Mouse (Mus musculus) forebrain, postnatal 0 days (tissue): ENCODE results near the gene Opn1sw. TPM values are rescaled to one million over a fixed set of nuclear protein-coding genes. Genes with fewer than 3 reads are reported as not detected.
A peak's percentile ranks its signal among the peaks of the same experiment; 100 is the strongest.
"Not testable (repeated sequence)": the region's sequence is repeated elsewhere in the genome, so short reads cannot be mapped to it uniquely, and the experiment has no call there.

Experiments used
- ATAC-seq: fragments of 200-750 bp; cut with Nextera tagmentation; 2 replicates; pipeline ENCODE4 v1.8.0; 2017; ENCODE audit warnings: mild to moderate bottlenecking, moderate library complexity
- DNase-seq: peaks from one replicate; pipeline ENCODE4 v3.0.0-alpha.2; 2015
- H3K27ac ChIP-seq: fragments of 300-500 bp; sonication (generic); 2 replicates; pipeline ENCODE4 v1.5.1; 2014; ENCODE audit warnings: low read depth, mild to moderate bottlenecking, antibody characterized with exemption, low read length, moderate library complexity, mixed read lengths
- H3K27me3 ChIP-seq: fragments of 300-500 bp; sonication (generic); 2 replicates; pipeline ENCODE4 v1.6.1; 2014; ENCODE audit warnings: mild to moderate bottlenecking, low read length, mixed read lengths; ENCODE audit not compliant: insufficient read depth
- H3K36me3 ChIP-seq: fragments of 300-500 bp; sonication (generic); 2 replicates; pipeline ENCODE4 v1.6.1; 2014; ENCODE audit warnings: mild to moderate bottlenecking, moderate library complexity; ENCODE audit not compliant: insufficient read depth
- H3K4me1 ChIP-seq: fragments of 300-500 bp; sonication (generic); 2 replicates; pipeline ENCODE4 v1.6.1; 2014; ENCODE audit warnings: antibody characterized with exemption; ENCODE audit not compliant: insufficient read depth
- H3K4me2 ChIP-seq: fragments of 300-500 bp; sonication (generic); 2 replicates; pipeline ENCODE4 v1.6.1; 2014; ENCODE audit warnings: low read depth, mild to moderate bottlenecking, moderate library complexity
- H3K4me3 ChIP-seq: fragments of 300-500 bp; sonication (generic); 2 replicates; pipeline ENCODE4 v1.5.1; 2014; ENCODE audit warnings: low read depth, low read length, mixed read lengths
- H3K9ac ChIP-seq: fragments of 300-500 bp; sonication (generic); 2 replicates; pipeline ENCODE4 v1.6.1; 2014; ENCODE audit warnings: mild to moderate bottlenecking
- H3K9me3 ChIP-seq: fragments of 300-500 bp; sonication (generic); 2 replicates; pipeline ENCODE4 v1.6.1; 2016; ENCODE audit warnings: low read length
- CTCF ChIP-seq: sonication (generic); IDR thresholded peaks from 2 replicates; pipeline ENCODE4 v1.5.1; 2016; ENCODE audit warnings: antibody characterized with exemption, control low read depth, low read depth
- WGBS: fragments of 180-500 bp; shearing (Covaris S2); extraction: QIAGEN DNeasy Blood & Tissue Kit; methylation state at CpG from one replicate; pipeline ENCODE4 v1.1.7; 2014; 5-methylcytosine and 5-hydroxymethylcytosine counted together
- polyA plus RNA-seq: library from polyadenylated mRNA; unstranded; fragments of >200 nt; fragmentation: Nextera tagmentation; extraction: Ambion mirVana; gene quantifications from 2 replicates; pipeline ENCODE4 v1.2.1, GENCODE M21; 2015
- total RNA-seq: library from RNA; depleted of rRNA; stranded (reverse); fragments of >200 nt; gene quantifications from 2 replicates; pipeline ENCODE4 v1.2.3, GENCODE M21; 2014

Gene Opn1sw
- total and polyA plus RNA-seq, 2 experiments from 2014 or later, result 0.45 to 7.0 TPM

- ATAC-seq (peak; percentile 32), DNase-seq (no peak)
- peak overlapping the region; percentile 72 for H3K9ac ChIP-seq
- peak overlapping the region; percentile 88 for H3K4me2 ChIP-seq
- no peaks in the 10 kb centered on the region for H3K36me3 ChIP-seq
- peaks cover 5% of the 10 kb centered on the region; the same call in 1 of the 2 replicates for H3K4me1 ChIP-seq
- peak overlapping the region; percentile 76 for H3K27ac ChIP-seq
- peak overlapping the region; percentile 67 for H3K4me3 ChIP-seq
- H3K27me3 ChIP-seq, result no peaks in the 10 kb centered on the region
- H3K9me3 ChIP-seq, result no peaks in the 10 kb centered on the region
- no peak for TF ChIP-seq CTCF
- 2% methylated on average over 24 of the region's 24 CpGs for WGBS
Measured at GRCm38 (mm10) chr6:29396714-29397540, 8.7 kb upstream of the Opn1sw start.

- no peaks in the 10 kb centered on the region for H3K27me3 ChIP-seq
- peak within 1 kb of the TSS; percentile 76 for H3K27ac ChIP-seq
- 2% methylated on average over 46 of the region's 49 CpGs for WGBS
- H3K4me2 ChIP-seq, result peak within 1 kb of the TSS; percentile 88
- DNase-seq (peak; percentile 70), ATAC-seq (peak; percentile 90)
- peak within 1 kb of the TSS; percentile 67 for H3K4me3 ChIP-seq
- no peaks in the 10 kb centered on the region for H3K9me3 ChIP-seq
- peaks cover 5% of the 10 kb centered on the region; the same call in 1 of the 2 replicates for H3K4me1 ChIP-seq
- peak within 1 kb of the TSS; percentile 72 for H3K9ac ChIP-seq
- H3K36me3 ChIP-seq, result no peaks in the 10 kb centered on the region
- no peak for TF ChIP-seq CTCF
Measured at GRCm38 (mm10) chr6:29395910-29396713, 7.8 kb upstream of the Opn1sw start, which contains the start of gene Ccdc136. TSS of gene Ccdc136 (plus strand) at chr6:29396309.

- ATAC-seq, result no peak
- Histone ChIP-seq H3K9me3 (no peaks in the 10 kb centered on the region), H3K36me3 (no peaks in the 10 kb centered on the region), H3K4me3 (no peak overlapping the region), H3K27me3 (no peaks in the 10 kb centered on the region), H3K4me2 (no peak overlapping the region), H3K4me1 (peaks cover 5% of the 10 kb centered on the region; the same call in 1 of the 2 replicates), H3K9ac (no peak overlapping the region), H3K27ac (no peak overlapping the region)
- TF ChIP-seq CTCF, result no peak
- WGBS, result 50% methylated on average over 1 of the region's 1 CpGs
- no peak for DNase-seq
Measured at GRCm38 (mm10) chr6:29394286-29394685, 6.0 kb upstream of the Opn1sw start.

- no peak for DNase-seq
- Histone ChIP-seq H3K4me1 (peaks cover 7% of the 10 kb centered on the region; the same call in 1 of the 2 replicates), H3K27ac (no peak overlapping the region), H3K9me3 (no peaks in the 10 kb centered on the region), H3K4me3 (no peak overlapping the region), H3K9ac (no peak overlapping the region), H3K4me2 (no peak overlapping the region), H3K27me3 (no peaks in the 10 kb centered on the region), H3K36me3 (no peaks in the 10 kb centered on the region)
- no peak for ATAC-seq
- peak; percentile 53 for TF ChIP-seq CTCF
- WGBS, result 68% methylated on average over 4 of the region's 4 CpGs
Measured at GRCm38 (mm10) chr6:29391802-29392201, 3.5 kb upstream of the Opn1sw start.

GRCm38 (mm10) chr6:29391241-29391640 lies 3.0 kb upstream of the Opn1sw start:
- not testable (repeated sequence) for H3K9ac ChIP-seq, H3K4me3 ChIP-seq, H3K9me3 ChIP-seq, H3K27me3 ChIP-seq, ATAC-seq, H3K27ac ChIP-seq, H3K36me3 ChIP-seq, H3K4me1 ChIP-seq, H3K4me2 ChIP-seq, DNase-seq
- 80% methylated on average over 8 of the region's 8 CpGs for WGBS

- not testable (repeated sequence) for H3K9ac ChIP-seq, H3K9me3 ChIP-seq, DNase-seq, H3K36me3 ChIP-seq, H3K27me3 ChIP-seq, H3K4me2 ChIP-seq, H3K4me1 ChIP-seq, ATAC-seq, H3K4me3 ChIP-seq, H3K27ac ChIP-seq
- 96% methylated on average over 1 of the region's 1 CpGs for WGBS
Measured at GRCm38 (mm10) chr6:29390500-29390899, 2.2 kb upstream of the Opn1sw start.

GRCm38 (mm10) chr6:29389425-29389824 lies 1.2 kb upstream of the Opn1sw start:
- no peak overlapping the region for H3K27ac ChIP-seq
- no peak overlapping the region for H3K4me2 ChIP-seq
- no peaks in the 10 kb centered on the region for H3K9me3 ChIP-seq
- WGBS, result 58% methylated on average over 9 of the region's 9 CpGs
- ATAC-seq, result no peak
- no peak for TF ChIP-seq CTCF
- peaks cover 2% of the 10 kb centered on the region; the same call in 1 of the 2 replicates for H3K4me1 ChIP-seq
- no peak for DNase-seq
- H3K9ac ChIP-seq, result no peak overlapping the region
- H3K4me3 ChIP-seq, result no peak overlapping the region
- no peaks in the 10 kb centered on the region for H3K36me3 ChIP-seq
- no peaks in the 10 kb centered on the region for H3K27me3 ChIP-seq
